Mouse (Mus musculus): ENCODE measurements at regions not wholly inside any gene's neighbourhood (a gene's known extent, or its start where the extent isn't known, plus 50 kb on each side); places are given as distances from the start of the nearest gene placed in this dataset.

- ATAC-seq (ENCODE audit: extremely low read depth, insufficient number of reproducible peaks, low FRiP score, poor library complexity, severe bottlenecking) (no peak), DNase-seq (ENCODE audit: low spot score) (no peak)
- Histone ChIP-seq H3K36me3 (replicated peaks) (no peaks in the 10 kb centered on the region), H3K27me3 (ENCODE audit: insufficient read depth, low read length) (peaks cover 84% of the 10 kb centered on the region), H3K4me3 (ENCODE audit: low read depth, low read length) (no peak overlapping the region), H3K4me1 (ENCODE audit: insufficient read depth, low read depth, low read length) (peaks cover 19% of the 10 kb centered on the region), H3K9me3 (replicated peaks) (no peaks in the 10 kb centered on the region)
- no peak for TF ChIP-seq POLR2AphosphoS5 (IDR thresholded peaks at IDR 0.05; ENCODE audit: insufficient replicate concordance, low read depth, low read length)
- no peak for TF ChIP-seq CTCF (IDR thresholded peaks at IDR 0.05; ENCODE audit: low read depth, low read length)
- no peak for TF ChIP-seq TAL1 (conservative IDR thresholded peaks at IDR 0.05; ENCODE audit: low read depth, low read length)
- TF ChIP-seq GATA2 (IDR thresholded peaks at IDR 0.05; ENCODE audit: borderline replicate concordance, low read depth, low read length) = no peak
- TF ChIP-seq GATA1 (IDR thresholded peaks at IDR 0.05; ENCODE audit: borderline replicate concordance, low read length) = no peak
These were observed 83.7 kb downstream of the 1700001O22Rik start for GRCm38 (mm10) chr2:30719611-30720290.

DNA sequence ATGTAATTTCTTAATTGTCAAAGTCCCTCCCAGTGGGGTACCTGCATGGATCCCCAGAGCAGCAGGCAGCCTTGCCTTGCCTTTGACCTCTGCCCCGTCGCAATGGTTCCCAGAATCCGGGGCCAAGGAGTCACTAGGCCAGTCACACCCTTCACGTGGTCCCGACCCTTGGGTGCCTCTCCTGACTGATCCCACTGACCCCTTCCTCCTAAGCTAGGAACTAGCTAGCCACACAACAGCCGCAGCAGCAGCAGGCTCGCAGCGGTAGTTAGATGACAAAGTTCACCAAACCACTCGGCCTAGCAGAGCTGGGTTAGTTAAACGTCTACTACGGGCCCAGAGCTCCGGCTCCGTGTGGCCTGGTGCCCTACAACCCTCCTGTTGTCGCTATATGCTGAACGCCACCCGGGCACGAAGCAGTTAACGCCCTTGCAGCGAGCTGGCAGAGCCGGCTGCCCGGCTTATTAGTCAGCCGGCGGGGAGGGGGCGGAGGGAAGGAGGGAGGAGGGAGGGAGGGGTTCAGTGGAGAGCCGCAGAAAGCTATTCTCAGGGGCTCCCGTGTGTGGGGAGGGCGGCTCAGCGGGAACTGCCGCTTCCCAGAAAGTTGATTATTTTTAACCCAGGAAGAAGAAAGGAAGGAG is 84.6 kb downstream of the 1700001O22Rik start:
- Histone ChIP-seq H3K27me3 (ENCODE audit: insufficient read depth, low read length) (peaks cover 84% of the 10 kb centered on the region), H3K4me1 (ENCODE audit: insufficient read depth, low read depth, low read length) (peaks cover 19% of the 10 kb centered on the region), H3K4me3 (ENCODE audit: low read depth, low read length) (peak overlapping the region; percentile 39; the same call in 1 of the 2 replicates), H3K36me3 (replicated peaks) (no peaks in the 10 kb centered on the region), H3K9me3 (replicated peaks) (no peaks in the 10 kb centered on the region)
- ATAC-seq (ENCODE audit: extremely low read depth, insufficient number of reproducible peaks, low FRiP score, poor library complexity, severe bottlenecking) = no peak
- no peak for TF ChIP-seq GATA2 (IDR thresholded peaks at IDR 0.05; ENCODE audit: borderline replicate concordance, low read depth, low read length)
- no peak for TF ChIP-seq POLR2AphosphoS5 (IDR thresholded peaks at IDR 0.05; ENCODE audit: insufficient replicate concordance, low read depth, low read length)
- no peak for TF ChIP-seq GATA1 (IDR thresholded peaks at IDR 0.05; ENCODE audit: borderline replicate concordance, low read length)
- TF ChIP-seq CTCF (IDR thresholded peaks at IDR 0.05; ENCODE audit: low read depth, low read length) = no peak
- TF ChIP-seq TAL1 (conservative IDR thresholded peaks at IDR 0.05; ENCODE audit: low read depth, low read length) = no peak
- DNase-seq (ENCODE audit: low spot score) = peak; percentile 43

GRCm38 (mm10) chr2:30718329-30718675 is 85.2 kb downstream of the 1700001O22Rik start:
- no peak for ATAC-seq (ENCODE audit: extremely low read depth, insufficient number of reproducible peaks, low FRiP score, poor library complexity, severe bottlenecking)
- TF ChIP-seq CTCF (IDR thresholded peaks at IDR 0.05; ENCODE audit: low read depth, low read length) = no peak
- no peak for TF ChIP-seq GATA1 (IDR thresholded peaks at IDR 0.05; ENCODE audit: borderline replicate concordance, low read length)
- TF ChIP-seq TAL1 (conservative IDR thresholded peaks at IDR 0.05; ENCODE audit: low read depth, low read length) = no peak
- TF ChIP-seq POLR2AphosphoS5 (IDR thresholded peaks at IDR 0.05; ENCODE audit: insufficient replicate concordance, low read depth, low read length) = no peak
- no peak for TF ChIP-seq GATA2 (IDR thresholded peaks at IDR 0.05; ENCODE audit: borderline replicate concordance, low read depth, low read length)
- peak; percentile 34 for DNase-seq (ENCODE audit: low spot score)
- Histone ChIP-seq H3K4me1 (ENCODE audit: insufficient read depth, low read depth, low read length) (peaks cover 19% of the 10 kb centered on the region), H3K4me3 (ENCODE audit: low read depth, low read length) (no peak overlapping the region), H3K36me3 (replicated peaks) (no peaks in the 10 kb centered on the region), H3K9me3 (replicated peaks) (no peaks in the 10 kb centered on the region), H3K27me3 (ENCODE audit: insufficient read depth, low read length) (peaks cover 83% of the 10 kb centered on the region)

DNA sequence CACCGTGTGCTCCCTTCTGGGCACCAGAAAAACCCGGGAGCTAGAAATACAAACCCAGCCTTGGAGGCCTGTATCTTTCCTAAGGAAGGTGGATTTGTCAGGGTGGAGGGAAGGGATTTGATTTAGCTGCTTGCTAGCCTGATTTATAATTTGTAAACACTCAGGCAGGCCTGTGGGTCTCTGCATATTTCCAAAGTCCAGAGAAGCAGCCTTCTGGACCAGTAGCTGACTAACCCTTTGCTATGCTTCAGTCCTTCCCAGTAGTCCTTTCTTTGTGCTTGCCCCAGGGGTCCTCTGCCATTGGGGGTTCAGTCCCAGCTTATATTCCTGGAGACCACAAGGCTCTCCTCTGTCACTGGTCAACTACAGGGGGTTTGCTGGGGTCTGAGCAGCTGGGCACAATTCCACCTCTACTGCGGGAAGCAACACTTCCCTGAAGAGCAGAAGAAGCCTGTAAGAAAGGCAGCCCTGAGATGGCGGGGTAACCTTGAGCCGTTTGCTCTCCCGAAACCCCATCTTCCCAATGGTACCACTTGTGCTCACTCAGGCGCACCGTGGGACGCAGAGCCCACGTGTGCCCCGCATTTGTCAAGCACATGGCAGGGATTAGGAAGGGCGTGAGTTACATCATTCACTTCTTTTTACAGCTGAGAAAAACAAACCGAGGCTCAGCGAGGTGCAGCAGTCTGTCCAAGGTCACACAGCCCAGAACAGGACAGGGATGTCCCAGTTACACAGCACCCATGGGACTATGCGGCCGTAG is 85.7 kb downstream of the 1700001O22Rik start:
- Histone ChIP-seq H3K27me3 (ENCODE audit: insufficient read depth, low read length) (peaks cover 83% of the 10 kb centered on the region), H3K9me3 (replicated peaks) (no peaks in the 10 kb centered on the region), H3K4me3 (ENCODE audit: low read depth, low read length) (no peak overlapping the region), H3K4me1 (ENCODE audit: insufficient read depth, low read depth, low read length) (peaks cover 20% of the 10 kb centered on the region), H3K36me3 (replicated peaks) (no peaks in the 10 kb centered on the region)
- ATAC-seq (ENCODE audit: extremely low read depth, insufficient number of reproducible peaks, low FRiP score, poor library complexity, severe bottlenecking) = no peak
- DNase-seq (ENCODE audit: low spot score) = no peak
- TF ChIP-seq GATA1 (IDR thresholded peaks at IDR 0.05; ENCODE audit: borderline replicate concordance, low read length) (no peak), POLR2AphosphoS5 (IDR thresholded peaks at IDR 0.05; ENCODE audit: insufficient replicate concordance, low read depth, low read length) (no peak), GATA2 (IDR thresholded peaks at IDR 0.05; ENCODE audit: borderline replicate concordance, low read depth, low read length) (no peak), TAL1 (conservative IDR thresholded peaks at IDR 0.05; ENCODE audit: low read depth, low read length) (no peak), CTCF (IDR thresholded peaks at IDR 0.05; ENCODE audit: low read depth, low read length) (no peak)

- Histone ChIP-seq H3K4me1 (ENCODE audit: insufficient read depth, low read depth, low read length) (peaks cover 21% of the 10 kb centered on the region), H3K9me3 (replicated peaks) (no peaks in the 10 kb centered on the region), H3K4me3 (ENCODE audit: low read depth, low read length) (no peak overlapping the region), H3K36me3 (replicated peaks) (no peaks in the 10 kb centered on the region), H3K27me3 (ENCODE audit: insufficient read depth, low read length) (peaks cover 83% of the 10 kb centered on the region)
- no peak for ATAC-seq (ENCODE audit: extremely low read depth, insufficient number of reproducible peaks, low FRiP score, poor library complexity, severe bottlenecking)
- TF ChIP-seq GATA1 (IDR thresholded peaks at IDR 0.05; ENCODE audit: borderline replicate concordance, low read length) (no peak), TAL1 (conservative IDR thresholded peaks at IDR 0.05; ENCODE audit: low read depth, low read length) (no peak), CTCF (IDR thresholded peaks at IDR 0.05; ENCODE audit: low read depth, low read length) (no peak), GATA2 (IDR thresholded peaks at IDR 0.05; ENCODE audit: borderline replicate concordance, low read depth, low read length) (no peak), POLR2AphosphoS5 (IDR thresholded peaks at IDR 0.05; ENCODE audit: insufficient replicate concordance, low read depth, low read length) (no peak)
- DNase-seq (ENCODE audit: low spot score) = no peak
These were observed 86.6 kb downstream of the 1700001O22Rik start for GRCm38 (mm10) chr2:30716580-30717565.
